Mouse (Mus musculus) heart, postnatal 0 days (tissue): ENCODE results near the gene Dctpp1.

ENCODE experiments used
- CTCF ChIP-seq: IDR thresholded peaks from 2 replicates; pipeline ENCODE4 v1.5.1; 2016; ENCODE audit warnings: antibody characterized with exemption, control low read depth, low read depth
- EP300 ChIP-seq: IDR thresholded peaks from 2 replicates; pipeline ENCODE4 v1.6.1; 2016; ENCODE audit warnings: antibody characterized with exemption, low read depth

DNA sequence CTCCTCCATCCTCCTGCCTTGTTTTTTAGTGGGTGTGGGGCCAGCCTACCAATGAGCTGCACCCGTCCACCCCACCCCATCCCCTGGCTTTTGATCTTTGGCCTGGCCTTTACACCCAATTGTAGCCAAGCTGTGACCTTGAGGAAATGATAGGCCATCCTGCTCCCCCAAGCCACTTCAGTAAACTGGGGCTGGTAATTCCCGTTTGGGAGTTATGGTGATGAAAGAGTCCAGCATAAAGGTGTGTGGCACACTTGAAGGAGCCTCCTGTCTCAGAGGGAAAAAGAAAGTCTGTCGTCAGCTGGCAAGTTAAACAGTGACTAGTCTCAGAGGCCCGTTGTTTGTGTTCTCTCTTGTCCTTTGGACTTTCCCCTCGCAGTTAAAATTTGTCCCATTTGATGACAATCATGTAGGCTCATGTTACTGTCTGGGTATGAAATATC is 16.0 kb upstream of the Dctpp1 start:
- no peak for TF ChIP-seq CTCF
- no peak for TF ChIP-seq EP300
